Mouse (Mus musculus) liver, adult 2 months (tissue): Measurements from ENCODE around the gene Gcnt7.

Experiments
- CTCF ChIP-seq: fragments of 200-500 bp; IDR thresholded peaks from 2 replicates; pipeline ENCODE4 v1.5.1; 2011; ENCODE audit warnings: low read depth, low read length, control low read depth
- POLR2A ChIP-seq: fragments of 200-500 bp; IDR thresholded peaks from 2 replicates; pipeline ENCODE4 v1.6.1; 2011; ENCODE audit warnings: low read length, control low read depth; ENCODE audit not compliant: insufficient read depth; ENCODE audit errors: extremely low read depth

DNA sequence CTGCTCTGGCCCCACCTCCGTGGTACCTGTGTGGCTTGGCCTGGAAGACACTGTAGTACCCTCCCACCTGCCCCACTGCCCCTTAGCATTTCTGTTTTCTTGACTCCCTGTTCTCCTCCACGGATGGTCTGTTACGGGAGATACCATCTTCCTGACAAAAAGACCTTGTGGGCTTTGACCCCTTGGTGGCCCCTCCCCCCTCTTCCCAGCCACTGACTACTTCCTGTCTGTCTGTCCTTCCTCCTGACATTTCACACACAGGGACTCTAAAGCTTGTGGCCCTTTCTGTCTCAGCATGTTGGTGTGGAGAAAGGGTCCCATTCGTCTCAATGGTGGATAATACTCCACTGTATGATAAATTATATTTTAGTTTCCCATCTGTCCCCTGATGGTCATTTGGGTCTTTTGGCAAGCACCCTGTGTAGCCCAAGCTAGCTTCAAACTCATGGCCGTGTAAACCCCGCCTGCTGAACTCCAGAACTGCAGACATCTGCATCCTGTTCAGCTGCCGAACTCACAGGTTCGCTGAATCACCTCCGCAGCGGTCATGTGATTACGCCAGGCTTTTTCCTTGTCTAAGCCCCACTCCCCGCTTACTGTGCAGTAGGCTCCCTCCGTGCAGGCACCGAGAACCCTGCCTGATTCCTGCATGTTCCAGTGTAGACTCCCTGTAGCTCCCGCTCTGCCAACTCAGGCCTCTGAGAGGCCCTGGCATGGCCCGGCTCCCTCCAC lies 23.4 kb upstream of the Gcnt7 start:
- TF ChIP-seq CTCF (no peak), POLR2A (no peak)
